Mouse (Mus musculus) midbrain, embryonic 15.5 days (tissue): ENCODE measurements around the gene Nqo2. TPM values are rescaled to one million over a fixed set of nuclear protein-coding genes. Genes with fewer than 3 reads are reported as not detected.
A peak's percentile ranks its signal among the peaks of the same experiment; 100 is the strongest.

Experiments
- ATAC-seq: fragments of 200-750 bp; cut with Nextera tagmentation; replicated peaks from 2 replicates; pipeline ENCODE4 v1.8.0; 2017; ENCODE audit warnings: moderate TSS enrichment
- H3K27ac ChIP-seq: fragments of 300-500 bp; sonication (generic); 2 replicates; pipeline ENCODE4 v1.5.1; 2015; ENCODE audit warnings: mild to moderate bottlenecking, inconsistent platforms
- H3K27me3 ChIP-seq: fragments of 300-500 bp; sonication (generic); replicated peaks from 2 replicates; pipeline ENCODE4 v1.6.1; 2015; ENCODE audit warnings: inconsistent platforms
- H3K36me3 ChIP-seq: fragments of 300-500 bp; sonication (generic); replicated peaks from 2 replicates; pipeline ENCODE4 v1.6.1; 2015; ENCODE audit warnings: inconsistent platforms
- H3K4me1 ChIP-seq: fragments of 300-500 bp; sonication (generic); 2 replicates; pipeline ENCODE4 v1.6.1; 2015; ENCODE audit warnings: inconsistent platforms
- H3K4me2 ChIP-seq: fragments of 300-500 bp; sonication (generic); 2 replicates; pipeline ENCODE4 v1.6.1; 2015; ENCODE audit warnings: inconsistent platforms, mild to moderate bottlenecking, moderate library complexity
- H3K4me3 ChIP-seq: fragments of 300-500 bp; sonication (generic); 2 replicates; pipeline ENCODE4 v1.5.1; 2015; ENCODE audit warnings: mild to moderate bottlenecking, inconsistent platforms
- H3K9ac ChIP-seq: fragments of 300-500 bp; sonication (generic); 2 replicates; pipeline ENCODE4 v1.6.1; 2015; ENCODE audit warnings: mild to moderate bottlenecking, inconsistent platforms
- H3K9me3 ChIP-seq: fragments of 300-500 bp; sonication (generic); 2 replicates; pipeline ENCODE4 v1.6.1; 2016; ENCODE audit warnings: inconsistent platforms
- WGBS: fragments of 180-500 bp; shearing (Covaris S2); methylation state at CpG from one replicate; pipeline ENCODE4 v1.1.7; 2015; ENCODE audit warnings: mixed read lengths; 5-methylcytosine and 5-hydroxymethylcytosine counted together
- polyA plus RNA-seq: library from polyadenylated mRNA; unstranded; fragments of >200 nt; fragmentation: Nextera tagmentation; extraction: Ambion mirVana; gene quantifications from 2 replicates; pipeline ENCODE4 v1.2.1, GENCODE M21; 2015

The Nqo2 gene
- polyA plus RNA-seq, 1 experiment from 2014 or later: 8.3 TPM

DNA sequence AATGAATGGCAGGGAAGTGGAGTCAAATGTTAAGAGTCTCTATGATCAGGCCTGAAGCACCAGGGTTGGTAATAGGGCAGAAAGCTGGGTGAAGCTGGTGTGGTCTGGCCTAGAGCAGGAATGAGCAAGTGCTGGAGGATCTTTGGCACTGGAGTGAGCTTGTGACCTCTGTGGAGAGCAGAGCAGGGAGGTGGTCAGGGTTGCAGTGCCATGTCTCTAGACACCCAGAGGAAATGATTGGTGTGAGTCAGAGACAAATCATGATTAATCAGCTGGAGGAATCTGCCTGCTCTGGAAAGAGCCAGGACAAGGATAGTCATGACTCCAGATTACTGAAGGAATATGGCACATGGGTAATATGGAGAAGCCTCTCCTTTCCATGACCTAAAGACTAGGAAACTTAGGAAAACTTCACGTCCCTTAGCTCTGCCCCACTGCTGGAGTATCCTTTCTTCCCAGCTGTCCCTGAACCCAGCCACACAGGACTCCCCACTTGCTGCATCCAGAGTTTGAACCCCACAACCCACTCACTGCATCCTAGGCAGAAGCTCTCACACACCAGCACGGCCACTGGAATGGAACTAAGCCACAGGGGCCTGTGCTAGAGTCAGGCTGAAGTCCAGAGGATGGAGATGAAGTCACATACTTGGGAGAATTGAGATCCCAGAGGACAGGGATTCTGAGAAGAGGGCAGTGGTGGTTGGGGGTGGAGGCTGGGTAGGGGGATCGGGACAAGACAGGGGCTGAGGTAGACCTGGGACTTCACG is 13.0 kb upstream of the Nqo2 start:
- H3K27me3 ChIP-seq: no peaks in the 10 kb centered on the region
- H3K27ac ChIP-seq: no peak overlapping the region
- H3K9me3 ChIP-seq: no peaks in the 10 kb centered on the region
- H3K36me3 ChIP-seq: no peaks in the 10 kb centered on the region
- ATAC-seq: no peak
- H3K4me1 ChIP-seq: no peaks in the 10 kb centered on the region
- 86% methylated on average over 4 of the region's 4 CpGs for WGBS
- H3K4me3 ChIP-seq: no peak overlapping the region
- no peak overlapping the region for H3K4me2 ChIP-seq
- H3K9ac ChIP-seq: no peak overlapping the region

DNA sequence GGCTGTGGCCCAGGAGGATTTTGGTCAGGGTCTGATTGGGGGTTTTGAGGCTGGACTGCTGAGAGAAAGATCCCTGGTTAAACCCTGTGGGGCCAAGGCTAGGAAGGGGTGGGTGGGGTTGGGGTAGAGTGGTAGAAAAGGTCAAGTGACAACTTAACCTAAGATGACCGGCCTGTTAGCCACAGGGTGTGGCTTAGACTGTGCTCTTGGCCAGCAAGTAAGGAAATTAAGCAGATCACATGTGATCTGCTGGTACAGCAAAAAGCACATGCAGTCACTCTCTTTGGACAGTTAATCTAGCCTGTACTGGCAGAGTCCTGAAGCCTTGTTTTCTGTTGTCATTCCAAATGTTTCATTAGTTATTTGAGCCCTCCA is 12.4 kb upstream of the Nqo2 start:
- ATAC-seq: no peak
- 73% methylated on average over 1 of the region's 1 CpGs for WGBS

DNA sequence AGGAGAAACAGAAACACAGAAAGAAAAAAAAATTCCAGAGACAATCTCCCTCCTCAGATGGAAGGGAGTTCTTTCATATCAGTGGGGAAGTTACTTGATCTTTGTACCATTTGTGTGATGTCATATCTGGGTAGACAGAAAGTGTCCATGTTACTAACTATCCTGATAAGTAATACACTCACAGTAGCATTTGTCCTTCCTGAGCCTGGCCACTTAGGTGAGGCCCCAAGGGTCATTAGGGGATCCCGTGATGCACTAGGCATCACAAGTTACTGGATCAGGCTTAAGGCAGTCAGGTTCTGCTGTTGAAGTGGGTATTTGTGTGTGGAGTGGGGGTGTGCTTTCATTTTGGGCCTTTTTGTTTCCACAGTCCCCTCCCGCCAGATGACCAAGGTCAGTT is 11.5 kb upstream of the Nqo2 start:
- H3K4me2 ChIP-seq: no peak overlapping the region
- no peak overlapping the region for H3K4me3 ChIP-seq
- no peak overlapping the region for H3K27ac ChIP-seq
- no peaks in the 10 kb centered on the region for H3K9me3 ChIP-seq
- no peaks in the 10 kb centered on the region for H3K27me3 ChIP-seq
- no peaks in the 10 kb centered on the region for H3K4me1 ChIP-seq
- 81% methylated on average over 2 of the region's 2 CpGs for WGBS
- no peak overlapping the region for H3K9ac ChIP-seq
- ATAC-seq: no peak
- no peaks in the 10 kb centered on the region for H3K36me3 ChIP-seq

More for the DNA sequence above, 12.4 kb upstream of the Nqo2 start:
- Histone ChIP-seq H3K27me3 (no peaks in the 10 kb centered on the region), H3K4me2 (no peak overlapping the region), H3K9ac (no peak overlapping the region), H3K4me3 (no peak overlapping the region), H3K36me3 (no peaks in the 10 kb centered on the region), H3K4me1 (no peaks in the 10 kb centered on the region), H3K9me3 (no peaks in the 10 kb centered on the region), H3K27ac (no peak overlapping the region)

DNA sequence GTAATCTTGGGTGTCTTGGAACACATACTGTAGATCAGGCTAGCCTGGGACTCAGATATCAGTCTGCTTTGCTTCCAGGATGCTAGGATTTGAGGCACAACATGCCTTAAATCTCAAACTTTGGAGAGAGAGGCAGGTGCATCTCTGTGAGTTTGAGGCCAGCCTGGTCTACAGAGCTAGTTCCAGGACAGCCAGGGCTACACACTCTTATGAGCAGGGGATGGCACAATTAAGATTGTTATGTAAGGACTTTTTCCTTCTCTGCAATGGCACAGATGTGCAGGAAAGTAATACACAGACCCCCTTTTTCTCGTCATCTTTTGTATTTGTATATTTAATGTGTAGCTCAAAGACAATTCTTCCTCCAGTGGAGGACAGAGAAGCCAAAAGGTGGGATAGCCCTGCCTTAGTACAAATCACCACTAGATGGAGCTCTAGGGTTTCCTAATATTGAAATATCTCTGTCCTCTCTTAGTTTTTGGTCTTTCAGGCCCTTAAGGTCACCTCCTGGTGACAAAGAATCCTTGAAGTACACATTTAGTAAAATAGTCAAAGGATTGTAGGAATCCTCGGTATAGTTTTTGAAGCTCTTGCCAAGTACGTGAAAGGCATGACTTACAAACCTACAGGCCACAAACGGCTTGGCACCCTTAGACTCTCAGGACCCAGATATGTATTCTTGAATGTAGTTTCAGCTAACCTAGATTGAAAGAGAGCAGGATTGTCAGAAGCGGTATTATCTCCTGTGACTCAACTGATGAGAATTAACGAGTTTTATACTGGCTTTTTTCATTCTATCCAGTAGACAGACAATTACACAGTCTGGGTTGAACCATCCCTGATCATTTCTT is 7.7 kb upstream of the Nqo2 start:
- no peak overlapping the region for H3K4me3 ChIP-seq
- peak; percentile 82 for ATAC-seq
- WGBS: 36% methylated on average over 6 of the region's 6 CpGs
- H3K27ac ChIP-seq: no peak overlapping the region
- H3K36me3 ChIP-seq: no peaks in the 10 kb centered on the region
- no peaks in the 10 kb centered on the region for H3K27me3 ChIP-seq
- no peak overlapping the region for H3K4me2 ChIP-seq
- H3K9ac ChIP-seq: no peak overlapping the region
- no peaks in the 10 kb centered on the region for H3K4me1 ChIP-seq
- H3K9me3 ChIP-seq: no peaks in the 10 kb centered on the region

DNA sequence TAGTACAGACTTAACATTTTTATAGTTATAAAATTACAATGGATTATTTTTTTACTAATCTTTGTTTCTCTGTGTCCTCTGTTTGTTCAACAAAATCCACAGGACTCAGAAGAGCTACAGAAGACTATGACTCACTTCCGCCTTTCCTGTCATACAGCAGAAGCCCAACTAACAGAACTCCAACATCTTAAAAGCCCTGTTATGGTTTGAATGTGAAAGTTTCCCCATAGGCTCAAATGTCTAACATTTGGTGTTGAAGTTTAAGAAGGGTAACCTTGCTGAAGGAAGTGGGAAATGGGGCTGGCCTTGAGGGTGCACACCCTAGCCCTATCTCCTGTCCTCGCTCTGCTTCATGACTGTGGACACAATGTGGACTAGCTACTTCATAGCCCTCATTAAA is 4.7 kb upstream of the Nqo2 start:
- WGBS: 88% methylated on average over 2 of the region's 2 CpGs
- Histone ChIP-seq H3K9me3 (no peaks in the 10 kb centered on the region), H3K4me1 (peaks cover 5% of the 10 kb centered on the region; the same call in 1 of the 2 replicates), H3K9ac (no peak overlapping the region), H3K27ac (no peak overlapping the region), H3K4me3 (no peak overlapping the region), H3K4me2 (no peak overlapping the region), H3K27me3 (no peaks in the 10 kb centered on the region), H3K36me3 (no peaks in the 10 kb centered on the region)
- ATAC-seq: no peak

DNA sequence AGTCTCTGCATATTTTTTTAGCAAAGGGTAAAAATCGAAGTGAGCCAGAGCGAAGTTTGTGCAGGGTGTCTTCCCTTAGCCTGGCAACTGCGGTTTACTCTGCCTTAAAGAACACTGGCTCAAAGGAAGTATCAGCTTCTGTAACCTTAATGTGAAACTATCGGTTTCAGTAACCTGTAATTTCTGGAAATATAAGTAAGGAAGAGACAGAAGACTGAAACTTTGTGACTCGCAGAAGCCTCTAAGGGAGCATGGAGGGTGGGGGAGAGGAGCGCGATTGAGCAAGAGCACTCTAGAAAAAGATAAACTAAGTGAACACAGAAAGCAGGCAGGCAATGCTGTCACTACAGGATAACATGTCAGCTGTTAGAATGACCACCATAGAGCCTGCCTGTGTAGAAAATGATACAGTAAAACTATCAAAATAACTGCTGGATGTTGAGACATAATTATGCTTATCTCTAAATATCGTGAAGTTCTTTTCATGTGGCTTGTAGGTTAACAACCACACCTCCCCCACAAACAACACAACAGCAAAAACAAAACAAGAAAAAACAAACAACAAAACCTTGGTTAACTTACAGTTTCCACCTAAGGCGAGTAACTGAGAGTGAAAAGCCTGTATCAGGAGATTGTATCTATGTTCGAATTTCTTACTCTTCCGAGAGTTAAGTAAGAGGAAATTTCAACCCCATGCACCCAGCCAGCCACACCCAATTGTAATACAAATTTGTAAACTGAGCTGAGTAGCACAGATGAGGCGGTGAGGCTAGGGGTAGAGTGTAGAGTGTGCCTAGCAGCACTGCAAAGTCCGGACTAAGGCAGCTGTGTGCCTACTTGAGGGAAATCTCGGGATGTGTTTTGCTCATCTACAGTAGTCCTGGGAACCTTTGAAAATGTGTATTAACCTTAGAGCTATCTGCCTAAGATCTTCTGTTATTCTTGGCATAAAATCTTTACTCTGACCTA is 853 bp downstream of the Nqo2 start:
- Histone ChIP-seq H3K36me3 (no peaks in the 10 kb centered on the region), H3K27ac (peak overlapping the region; percentile 67), H3K4me3 (peak overlapping the region; percentile 46), H3K9me3 (no peaks in the 10 kb centered on the region), H3K27me3 (no peaks in the 10 kb centered on the region), H3K4me1 (peaks cover 8% of the 10 kb centered on the region; the same call in 1 of the 2 replicates), H3K9ac (peak overlapping the region; percentile 38), H3K4me2 (peak overlapping the region; percentile 76)
- WGBS: 26% methylated on average over 14 of the region's 14 CpGs
- ATAC-seq: no peak

DNA sequence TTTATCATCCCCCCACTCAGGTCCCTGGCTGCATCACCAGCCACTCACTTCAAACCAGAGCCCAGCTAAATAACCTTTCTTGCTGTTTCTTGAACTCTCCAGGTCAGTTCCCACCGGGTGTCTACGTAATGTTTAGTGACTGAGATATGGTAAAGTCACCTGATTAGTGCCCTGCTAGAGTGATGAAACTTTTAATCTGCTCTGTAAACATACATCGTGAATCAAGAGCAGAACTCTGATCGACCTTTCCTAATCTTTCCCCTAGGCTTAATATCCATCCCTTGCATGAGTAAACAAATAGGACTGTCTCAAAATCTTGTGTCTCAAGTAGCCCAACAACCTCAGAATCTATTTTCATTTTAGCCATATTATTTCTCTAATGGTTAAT is 1.5 kb downstream of the Nqo2 start:
- Histone ChIP-seq H3K9ac (no peak overlapping the region), H3K9me3 (no peaks in the 10 kb centered on the region), H3K4me3 (no peak overlapping the region), H3K36me3 (no peaks in the 10 kb centered on the region), H3K4me2 (no peak overlapping the region), H3K4me1 (peaks cover 8% of the 10 kb centered on the region; the same call in 1 of the 2 replicates), H3K27ac (no peak overlapping the region), H3K27me3 (no peaks in the 10 kb centered on the region)
- ATAC-seq: no peak
- WGBS: 73% methylated on average over 4 of the region's 4 CpGs

DNA sequence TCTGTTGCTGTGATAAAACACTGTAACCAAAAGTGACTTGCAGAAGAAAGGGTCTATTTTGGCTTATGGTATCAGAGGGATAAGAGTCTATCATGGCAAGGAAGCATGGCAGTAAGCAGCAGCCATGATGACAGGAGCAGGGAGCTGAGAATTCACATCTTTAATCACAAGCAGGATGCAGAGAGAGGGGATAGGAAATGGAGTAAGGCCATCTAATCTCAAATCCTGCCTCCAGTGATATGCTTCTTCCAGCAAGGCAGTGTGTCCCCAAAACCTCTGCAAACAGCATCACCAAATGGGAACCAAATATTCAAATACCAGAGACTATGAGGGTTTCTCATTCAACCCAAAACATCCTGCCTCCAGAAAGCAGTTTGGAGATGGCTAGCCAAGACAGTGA is 2.1 kb downstream of the Nqo2 start:
- Histone ChIP-seq H3K36me3 (no peaks in the 10 kb centered on the region), H3K9me3 (no peaks in the 10 kb centered on the region), H3K27me3 (no peaks in the 10 kb centered on the region), H3K4me1 (peaks cover 8% of the 10 kb centered on the region; the same call in 1 of the 2 replicates), H3K27ac (no peak overlapping the region), H3K4me3 (no peak overlapping the region), H3K4me2 (no peak overlapping the region), H3K9ac (no peak overlapping the region)
- ATAC-seq: no peak

DNA sequence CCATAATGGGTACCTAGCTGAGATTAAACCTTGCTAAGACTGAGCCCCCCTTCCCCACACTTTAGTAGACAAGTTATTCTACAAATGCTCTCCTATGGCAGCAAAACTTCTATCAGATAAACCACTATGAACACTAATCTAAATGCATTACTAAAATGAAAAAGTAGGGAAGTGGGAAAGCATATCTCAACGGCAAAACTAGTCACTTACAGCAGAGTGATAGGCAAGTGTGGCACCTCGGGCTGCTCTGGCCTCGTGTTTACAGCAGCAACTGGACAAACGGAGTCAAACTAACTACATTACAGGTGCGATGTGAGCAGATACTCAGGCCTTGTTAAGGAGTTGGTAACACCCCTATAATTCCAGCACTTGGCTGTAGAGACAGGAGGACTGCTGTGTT is 25.1 kb downstream of the Nqo2 start:
- no peak overlapping the region for H3K4me2 ChIP-seq
- WGBS: 92% methylated on average over 5 of the region's 5 CpGs
- H3K27ac ChIP-seq: no peak overlapping the region
- no peak overlapping the region for H3K9ac ChIP-seq
- no peak overlapping the region for H3K4me3 ChIP-seq
- no peaks in the 10 kb centered on the region for H3K36me3 ChIP-seq
- ATAC-seq: no peak
- H3K9me3 ChIP-seq: no peaks in the 10 kb centered on the region
- H3K27me3 ChIP-seq: no peaks in the 10 kb centered on the region
- H3K4me1 ChIP-seq: no peaks in the 10 kb centered on the region

DNA sequence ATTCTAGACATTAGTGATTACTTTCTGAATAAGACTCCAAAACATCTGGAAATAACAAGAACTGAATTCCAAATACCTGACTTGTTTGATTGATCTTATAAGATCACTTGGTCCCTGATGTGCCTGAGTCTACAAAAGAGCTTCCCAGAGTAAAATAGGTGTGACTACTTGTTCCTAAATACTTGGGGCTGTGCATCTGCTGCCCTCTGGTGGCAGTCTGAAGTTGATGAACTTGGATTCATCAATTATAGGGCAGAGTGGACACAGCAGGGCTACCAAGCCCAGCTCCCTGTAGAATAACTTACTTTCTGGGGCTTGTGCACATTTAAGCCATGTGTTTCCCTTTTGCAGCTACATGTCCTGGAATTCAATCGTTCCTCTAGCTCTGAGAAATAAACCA is 30.7 kb downstream of the Nqo2 start:
- H3K9ac ChIP-seq: no peak overlapping the region
- ATAC-seq: peak; percentile 70
- H3K36me3 ChIP-seq: no peaks in the 10 kb centered on the region
- no peaks in the 10 kb centered on the region for H3K9me3 ChIP-seq
- no peak overlapping the region for H3K4me2 ChIP-seq
- WGBS: 28% methylated on average over 1 of the region's 1 CpGs
- no peaks in the 10 kb centered on the region for H3K4me1 ChIP-seq
- no peak overlapping the region for H3K4me3 ChIP-seq
- no peaks in the 10 kb centered on the region for H3K27me3 ChIP-seq
- H3K27ac ChIP-seq: no peak overlapping the region

DNA sequence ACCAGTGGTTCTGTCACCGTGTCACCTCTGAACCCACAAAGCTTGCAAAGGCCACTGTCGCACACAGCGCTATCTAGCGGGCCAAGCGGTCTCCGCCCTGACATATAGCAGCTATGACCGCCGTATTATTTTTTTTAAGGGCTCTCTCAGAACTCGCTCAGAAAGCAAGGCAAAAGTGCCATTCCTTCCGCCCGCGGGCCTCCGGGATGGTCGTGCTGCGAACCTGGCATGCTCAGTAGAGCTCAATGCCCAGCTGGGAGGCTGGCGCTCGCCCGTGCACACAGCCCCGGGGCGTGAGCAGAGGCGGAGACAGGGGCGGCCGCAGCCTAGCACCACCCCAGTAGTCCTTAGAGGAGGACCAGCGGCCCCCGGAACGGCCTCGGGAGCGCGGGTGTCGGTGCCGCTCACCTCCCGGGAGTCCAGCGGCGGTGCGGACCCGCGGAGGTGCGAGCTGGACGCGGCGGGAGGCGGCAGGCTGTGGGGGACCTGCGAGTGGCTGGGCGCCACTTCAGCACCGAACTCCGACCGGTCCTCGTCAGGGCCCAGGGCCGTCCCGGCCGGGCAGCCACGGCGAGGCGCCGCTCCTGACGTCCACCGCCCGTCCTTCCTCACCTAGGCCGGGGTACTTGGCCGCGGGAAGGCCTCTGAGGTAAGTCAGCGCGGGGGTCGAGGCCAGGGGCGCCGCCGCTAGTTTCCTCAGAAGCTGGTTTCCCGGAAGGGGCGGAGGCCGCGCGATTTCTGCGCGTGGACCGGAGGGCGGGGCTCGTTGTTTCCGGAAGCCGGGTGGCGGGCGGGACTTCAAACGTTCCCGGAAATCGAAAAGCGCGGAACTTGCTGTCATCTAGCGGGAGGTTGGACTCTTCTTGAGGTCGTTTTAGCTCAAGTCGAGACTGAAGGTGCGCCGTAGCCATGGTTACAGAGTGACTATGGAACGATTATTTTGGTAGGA is 37.8 kb downstream of the Nqo2 start, which contains the start of the genes Ripk1 and Serpinb6a:
Gene Ripk1, plus strand, starts transcription at position 306 of the 949 bp plus-strand sequence.
Gene Serpinb6a, minus strand, starts transcription at position 737 of the 949 bp plus-strand sequence.
- H3K27me3 ChIP-seq: no peaks in the 10 kb centered on the region
- peak within 1 kb of the TSS; percentile 93 for H3K27ac ChIP-seq
- H3K36me3 ChIP-seq: no peaks in the 10 kb centered on the region
- H3K4me2 ChIP-seq: peak within 1 kb of the TSS; percentile 75
- WGBS: under 1% methylated on average over 91 of the region's 92 CpGs
- no peaks in the 10 kb centered on the region for H3K9me3 ChIP-seq
- peak within 1 kb of the TSS; percentile 75 for H3K4me3 ChIP-seq
- H3K9ac ChIP-seq: peak within 1 kb of the TSS; percentile 67
- ATAC-seq: peak; percentile 98
- H3K4me1 ChIP-seq: peaks cover 17% of the 10 kb centered on the region
